Mouse (Mus musculus) cerebellum, adult 18-20 months (tissue): ENCODE results near the gene Trmt11.
"Not testable (repeated sequence)": the region's sequence is repeated elsewhere in the genome, so short reads cannot be mapped to it uniquely, and the experiment has no call there.

Experiments
- DNase-seq, 2 experiments: peaks; one replicate each; pipeline ENCODE4 v3.0.0; 2021

Gene Trmt11

GRCm38 (mm10) chr10:30600542-30600966 is at the start of gene Trmt11:
Gene Trmt11, minus strand, starts transcription at chr10:30600749.
- DNase-seq = peak; percentile 90 to 93

- DNase-seq = no peak
Observed at GRCm38 (mm10) chr10:30647681-30648080, 47.1 kb upstream of the Trmt11 start.

GRCm38 (mm10) chr10:30638216-30638615 is 37.7 kb upstream of the Trmt11 start:
- no peak for DNase-seq

DNA sequence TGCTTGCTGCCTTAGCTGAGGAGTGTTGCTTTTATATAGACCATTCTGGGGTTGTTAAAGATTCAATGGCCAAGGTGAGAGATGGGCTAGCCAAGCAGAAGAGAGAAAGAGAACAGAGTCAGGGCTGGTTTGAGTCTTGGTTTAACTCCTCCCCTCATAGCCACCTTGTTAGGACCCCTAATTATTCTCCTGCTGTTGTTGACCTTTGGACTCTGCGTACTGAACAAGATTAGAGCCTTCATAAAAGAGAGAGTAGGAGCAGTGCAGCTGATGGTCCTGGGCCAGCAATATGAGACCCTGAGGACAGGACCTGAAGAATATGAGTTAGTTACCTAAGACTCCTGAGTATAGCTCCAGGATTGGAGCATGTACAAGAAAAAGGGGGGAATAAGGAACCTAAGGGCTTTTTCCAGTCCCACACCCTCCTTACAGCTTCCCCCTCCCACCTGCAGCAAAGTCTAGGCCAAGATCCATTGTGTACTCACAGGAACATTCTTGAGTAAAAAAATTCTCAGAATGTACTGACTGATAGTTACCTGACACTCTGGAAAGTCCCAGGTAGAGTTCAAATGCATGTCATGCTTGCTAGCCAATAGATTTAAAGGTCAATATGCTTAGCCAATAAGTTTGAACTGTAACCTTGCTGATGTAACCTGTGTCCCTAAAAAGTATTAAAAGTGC is 36.1 kb upstream of the Trmt11 start:
- DNase-seq = not testable (repeated sequence)

- DNase-seq = no peak
Observed at GRCm38 (mm10) chr10:30632718-30633117, 32.2 kb upstream of the Trmt11 start.

DNA sequence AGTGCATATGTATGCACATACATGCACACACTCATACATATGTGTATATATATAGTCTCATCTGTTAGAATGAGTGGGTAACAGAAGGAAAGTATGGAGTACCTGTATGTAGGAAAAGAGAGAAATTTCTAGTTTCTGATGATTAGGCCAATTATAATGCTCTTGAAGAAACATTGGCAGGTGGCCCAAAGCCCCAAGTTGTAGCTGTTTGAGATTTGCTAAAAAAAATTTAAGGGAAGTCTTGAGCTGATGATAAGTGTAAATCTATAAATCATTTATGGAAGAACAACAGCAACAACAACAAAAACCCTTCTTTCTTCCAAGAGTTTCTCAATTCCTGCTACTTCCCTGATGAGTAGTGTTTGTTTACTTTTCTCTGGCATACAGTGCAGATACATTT is 29.4 kb upstream of the Trmt11 start:
- no peak for DNase-seq

DNA sequence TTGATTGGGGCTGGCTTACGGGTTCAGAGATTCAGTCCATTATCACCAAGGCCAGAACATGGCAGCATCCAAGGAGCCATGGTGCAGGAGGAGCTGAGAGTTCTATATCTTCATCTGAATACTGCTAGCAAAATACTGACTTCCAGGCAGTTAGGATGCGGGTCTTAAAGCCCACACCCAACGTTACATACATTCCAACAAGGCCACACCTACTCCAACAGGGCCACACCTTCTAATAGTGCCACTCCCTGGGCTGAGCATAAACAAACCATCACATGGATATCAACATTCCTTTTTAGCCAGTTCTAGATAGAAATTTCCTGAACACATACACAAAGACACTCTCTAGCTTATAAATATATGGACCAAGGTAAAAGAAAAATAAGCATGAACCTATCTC is 29.0 kb upstream of the Trmt11 start, which contains the start of gene Hint3:
Hint3 (minus strand) TSS at position 120 of the 400 bp plus-strand sequence.
- DNase-seq = no peak

DNA sequence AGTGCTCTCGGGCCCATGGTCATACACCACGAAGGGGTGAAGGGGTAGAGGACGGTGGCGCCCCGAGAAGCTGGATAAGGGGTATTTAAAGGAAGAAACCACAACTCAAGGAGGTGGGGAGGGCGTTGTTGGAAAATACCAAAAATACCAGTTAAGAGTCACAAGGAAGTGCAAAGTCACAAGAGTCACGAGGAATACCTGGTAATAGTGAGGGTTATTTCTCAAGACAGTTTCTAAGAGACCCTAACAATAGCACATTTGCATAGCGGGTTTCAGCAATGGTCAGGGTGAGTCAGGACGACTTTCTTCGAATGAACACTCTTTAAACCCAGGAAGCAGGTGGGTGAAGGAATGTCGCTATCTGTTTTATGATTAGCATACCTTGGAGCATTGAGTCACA is 27.9 kb upstream of the Trmt11 start:
- DNase-seq = not testable (repeated sequence)

DNA sequence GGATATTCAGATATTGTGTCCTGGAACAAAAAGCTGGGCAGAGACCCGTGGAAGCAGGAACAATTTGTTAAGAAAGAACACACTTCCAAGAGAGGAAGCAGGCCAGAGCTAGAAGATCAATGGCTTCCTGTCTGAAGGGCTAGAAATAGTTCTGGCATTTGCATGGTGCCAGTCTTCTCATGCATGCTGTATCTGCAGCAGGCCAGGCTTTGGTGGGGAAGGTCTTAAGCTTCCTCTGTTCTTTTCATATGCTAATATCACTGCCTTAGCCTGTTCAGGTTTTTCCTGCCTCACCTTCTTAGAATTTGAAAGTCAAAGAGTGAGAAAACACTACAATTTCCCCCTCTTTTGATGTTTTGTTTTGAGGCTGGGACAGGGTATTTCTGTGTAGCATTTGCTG is 27.0 kb upstream of the Trmt11 start:
- DNase-seq = no peak

- DNase-seq = no peak
Observed at GRCm38 (mm10) chr10:30624161-30625019, 23.8 kb upstream of the Trmt11 start.

DNA sequence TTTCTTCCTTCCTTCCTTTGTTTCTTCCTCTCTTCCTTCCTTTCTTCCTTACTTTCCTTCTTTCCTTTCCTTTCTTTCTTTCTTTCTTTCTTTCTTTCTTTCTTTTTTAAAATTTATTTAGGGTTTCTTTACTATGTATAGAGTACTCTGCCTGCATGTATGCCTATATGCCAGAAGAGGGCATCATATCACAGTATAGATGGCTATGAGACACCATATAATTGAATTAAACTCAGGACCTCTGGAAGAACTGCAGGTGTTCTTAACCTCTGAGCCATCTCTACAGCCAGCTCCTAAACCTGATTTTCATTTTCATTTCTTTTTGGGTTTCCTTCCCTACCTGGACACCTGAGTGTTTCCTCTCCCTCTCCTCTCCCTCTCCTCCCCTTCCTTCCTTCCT is 22.4 kb upstream of the Trmt11 start:
- DNase-seq = no peak

GRCm38 (mm10) chr10:30618918-30619210 is 18.3 kb upstream of the Trmt11 start:
- no peak for DNase-seq

DNA sequence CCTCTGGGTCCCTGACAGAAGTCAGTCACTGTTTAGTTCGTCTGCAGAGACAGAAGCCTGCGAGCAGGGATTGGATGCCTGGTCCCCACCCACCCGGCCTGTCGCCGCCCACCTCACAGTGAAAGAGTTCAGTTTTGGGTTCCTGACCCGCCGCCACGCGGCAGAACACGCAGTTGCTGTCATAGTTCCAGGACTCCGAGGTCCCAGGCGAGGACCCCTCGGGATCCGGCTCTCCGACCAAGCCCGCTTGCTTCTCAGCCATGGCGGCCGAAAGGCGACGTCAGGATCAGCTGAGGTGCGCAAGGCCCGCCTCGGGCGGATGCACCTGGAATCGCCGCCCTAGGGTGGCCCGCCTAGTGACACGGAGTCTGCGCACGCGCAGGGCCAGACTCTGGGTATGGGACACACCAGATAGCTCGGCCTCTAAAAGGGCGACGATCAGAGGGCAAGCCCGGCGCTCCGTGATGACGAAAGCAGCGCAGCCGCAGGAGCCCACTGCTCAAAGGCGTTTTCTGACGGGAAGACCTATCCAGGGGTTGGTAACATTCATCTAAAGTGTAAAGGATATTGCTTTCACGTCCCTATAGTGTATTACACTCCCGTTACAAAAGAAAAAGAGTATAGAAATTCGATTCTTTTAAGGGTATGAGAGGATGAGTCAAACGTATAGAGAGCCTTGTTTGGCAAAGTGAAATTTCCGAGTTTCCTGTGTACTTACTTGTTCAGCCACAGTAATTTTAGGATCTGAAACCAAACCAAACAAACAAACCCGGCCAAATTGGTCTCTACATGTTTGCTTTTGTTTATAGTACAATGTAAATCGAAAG is 17.8 kb upstream of the Trmt11 start:
- DNase-seq = peak; percentile 99

DNA sequence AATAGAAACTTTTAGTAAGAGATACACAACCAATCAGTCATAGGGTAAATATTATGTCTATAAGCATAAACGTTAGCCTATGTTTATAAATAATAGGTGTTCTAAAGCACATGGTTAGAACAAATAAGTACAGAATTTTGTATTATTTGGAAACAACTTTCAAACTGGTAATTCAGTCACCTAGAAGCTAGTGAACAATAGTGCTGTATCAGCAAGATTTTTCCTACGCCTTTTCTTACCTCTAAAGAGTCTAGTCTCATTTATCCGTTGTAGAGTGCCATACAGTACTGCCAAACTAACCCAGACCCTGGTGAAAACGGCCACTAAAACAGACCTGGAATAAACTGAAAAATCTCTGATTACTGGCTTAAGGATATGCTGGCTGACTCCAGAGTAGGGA is 12.5 kb upstream of the Trmt11 start:
- DNase-seq = no peak

DNA sequence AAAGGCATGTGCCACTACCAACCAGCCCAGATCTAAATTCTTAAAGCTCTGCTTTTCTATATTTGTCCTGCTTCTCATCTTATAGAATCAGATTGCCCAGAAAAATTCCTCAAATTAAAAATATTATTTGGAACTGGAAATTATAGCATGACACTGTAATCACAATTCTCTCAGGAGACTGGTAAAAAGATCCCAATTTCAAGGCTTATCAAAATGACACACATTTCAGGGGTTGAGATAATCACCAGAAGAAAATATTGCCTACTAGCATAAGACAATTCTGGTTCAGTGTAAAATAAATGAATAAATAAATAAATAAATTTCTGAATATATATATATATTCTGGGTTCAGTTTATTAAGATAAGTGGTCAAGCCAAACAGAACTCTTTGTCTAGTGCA is 9.1 kb upstream of the Trmt11 start:
- DNase-seq = no peak

GRCm38 (mm10) chr10:30608109-30608508 is 7.6 kb upstream of the Trmt11 start:
- DNase-seq = no peak

- DNase-seq = no peak
Observed at GRCm38 (mm10) chr10:30600094-30600534, 435 bp downstream of the Trmt11 start.

DNA sequence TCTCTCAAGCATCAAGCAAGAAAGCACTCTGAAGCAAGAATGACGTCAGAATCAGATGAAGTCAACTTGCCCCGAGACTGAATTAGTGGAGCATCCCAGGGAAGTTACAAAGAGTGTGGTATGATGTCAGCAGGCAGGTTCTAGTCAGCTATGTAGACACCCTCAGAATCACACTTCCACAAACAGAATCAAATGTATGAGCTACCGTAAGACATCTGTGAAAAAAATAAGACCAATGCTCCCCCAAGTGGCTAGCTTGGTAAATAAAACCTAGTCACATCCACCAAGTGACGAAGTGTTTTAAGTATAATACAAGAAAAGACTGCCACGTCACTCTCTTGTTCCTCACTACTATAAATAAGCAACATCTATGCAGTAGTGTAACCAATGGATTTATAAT is 13.5 kb downstream of the Trmt11 start:
- DNase-seq = no peak

GRCm38 (mm10) chr10:30585691-30586090 is 14.9 kb downstream of the Trmt11 start:
- no peak for DNase-seq

DNA sequence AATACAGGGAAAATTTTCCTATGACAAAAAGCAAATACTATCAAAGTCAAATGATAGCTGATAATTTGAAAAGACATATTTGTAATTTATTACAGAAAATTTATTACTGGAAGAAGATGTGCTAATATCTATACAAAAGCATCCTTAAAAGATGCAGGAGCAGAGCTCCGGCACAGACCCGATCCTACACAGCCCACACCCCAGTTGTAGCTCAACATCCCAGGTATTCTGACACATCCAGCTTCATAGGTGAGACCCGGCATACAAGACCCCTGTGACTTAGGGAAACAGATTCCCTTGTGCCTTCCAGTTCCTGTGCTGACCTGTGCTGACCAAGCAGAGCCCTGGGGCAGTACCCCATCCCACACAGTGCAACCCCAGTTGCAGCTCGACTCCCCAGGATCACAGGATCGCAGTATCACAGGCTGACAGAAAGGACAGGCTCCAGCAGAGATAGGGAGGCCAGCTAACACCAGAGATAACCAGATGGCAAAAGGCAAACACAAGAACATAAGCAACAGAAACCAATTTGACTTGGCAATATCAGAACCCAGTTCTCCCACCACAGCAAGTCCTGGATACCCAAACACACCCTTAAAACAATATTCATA is 22.8 kb downstream of the Trmt11 start:
- no peak for DNase-seq

DNA sequence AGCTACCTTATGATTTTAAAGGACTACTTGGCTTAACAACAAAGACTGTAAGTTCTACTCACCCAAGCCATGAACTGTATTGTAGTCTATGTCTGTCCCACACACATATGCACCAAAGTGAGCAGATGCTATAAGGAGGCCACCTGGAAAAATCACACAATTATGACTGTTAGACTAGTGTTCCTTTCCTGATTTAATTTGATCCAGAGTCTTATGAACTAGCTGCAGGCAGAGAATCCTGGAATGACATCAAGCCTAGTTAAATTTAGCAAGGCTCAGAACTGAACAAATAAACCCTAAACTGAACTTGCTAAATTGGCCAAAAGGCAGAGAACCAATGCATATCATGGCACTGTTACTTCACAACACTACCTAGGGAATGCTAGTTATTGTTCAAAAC is 34.2 kb downstream of the Trmt11 start:
- DNase-seq = no peak

DNA sequence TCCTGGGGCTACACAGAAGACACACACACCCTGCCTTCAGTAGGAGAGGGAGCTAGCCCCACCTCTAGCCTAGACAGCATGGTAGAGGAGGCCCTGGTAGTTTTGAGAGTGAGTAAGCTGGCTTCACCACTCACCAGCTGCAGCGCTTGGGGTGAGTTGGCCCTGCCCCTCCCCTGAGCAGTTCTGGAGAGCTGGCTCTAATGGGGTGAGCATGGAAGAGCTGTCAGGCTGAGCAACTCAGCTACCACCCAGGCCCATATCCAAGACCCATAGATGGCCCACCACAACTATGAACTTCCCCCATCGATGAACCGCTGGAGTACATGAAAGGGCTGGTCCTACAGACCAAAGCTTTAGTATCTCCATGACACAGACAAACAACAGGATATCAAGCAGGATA is 35.9 kb downstream of the Trmt11 start:
- DNase-seq = no peak
